Mouse (Mus musculus) T-helper 17 cell (primary cell): Measurements from ENCODE around the gene Usp39.

Source experiments
- in situ Hi-C, 2 experiments: fragments of 300-600 bp; cut with MboI, MseI; formaldehyde crosslinking; loops; 1 replicate in 1 of 2; 2 replicates in 1 of 2; pipeline ENCODE4 v1.15.1; 2025; ENCODE audit warnings: high pct_unique_total_duplicates in 2 of 2

Usp39 gene

DNA sequence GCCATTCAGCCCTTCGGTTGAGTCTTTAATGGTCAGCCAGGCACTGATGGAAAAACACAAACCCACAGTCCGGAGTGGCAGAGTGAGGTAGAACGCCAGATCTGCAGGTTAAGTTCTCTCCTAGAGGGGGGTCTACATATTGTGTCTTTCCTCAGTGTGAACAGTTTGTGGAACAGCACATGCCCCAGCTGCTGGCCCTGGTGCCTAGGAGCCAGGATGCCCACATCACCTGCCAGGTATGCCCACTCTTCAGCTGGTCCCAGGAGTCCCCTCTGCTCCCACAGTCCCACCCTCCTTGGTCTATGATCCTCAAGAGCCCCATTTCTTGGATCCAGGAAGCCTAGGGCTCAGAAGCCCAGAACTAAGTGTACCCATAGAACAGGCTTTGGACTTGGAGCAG is 32.8 kb downstream of the Usp39 start:
- in situ Hi-C loops = no loop called here

DNA sequence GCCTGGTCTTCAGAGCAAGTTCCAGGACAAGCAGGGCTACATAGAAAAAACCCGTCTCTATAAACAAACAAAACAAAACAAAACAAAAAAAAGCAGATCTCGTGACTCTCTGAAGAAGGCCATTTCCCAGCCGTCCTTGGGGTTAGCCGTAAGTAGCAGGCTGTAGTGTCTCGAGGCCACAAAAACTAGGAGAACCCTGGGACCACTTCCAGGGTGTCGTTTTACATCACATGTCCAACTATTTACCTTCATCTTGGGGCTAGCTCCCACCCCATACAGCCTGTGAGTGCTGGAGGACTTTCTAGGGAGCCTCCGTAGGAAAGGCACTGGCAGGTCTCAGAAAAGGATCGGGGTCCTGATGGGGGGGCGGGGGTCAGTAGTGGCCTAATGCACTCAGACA is 41.5 kb downstream of the Usp39 start:
- in situ Hi-C loops = loop anchor here in 1 of 2 experiments (10.0 kb wide), 1 partner anchor 1071 kb away; no protein-coding TSS in a partner anchor

DNA sequence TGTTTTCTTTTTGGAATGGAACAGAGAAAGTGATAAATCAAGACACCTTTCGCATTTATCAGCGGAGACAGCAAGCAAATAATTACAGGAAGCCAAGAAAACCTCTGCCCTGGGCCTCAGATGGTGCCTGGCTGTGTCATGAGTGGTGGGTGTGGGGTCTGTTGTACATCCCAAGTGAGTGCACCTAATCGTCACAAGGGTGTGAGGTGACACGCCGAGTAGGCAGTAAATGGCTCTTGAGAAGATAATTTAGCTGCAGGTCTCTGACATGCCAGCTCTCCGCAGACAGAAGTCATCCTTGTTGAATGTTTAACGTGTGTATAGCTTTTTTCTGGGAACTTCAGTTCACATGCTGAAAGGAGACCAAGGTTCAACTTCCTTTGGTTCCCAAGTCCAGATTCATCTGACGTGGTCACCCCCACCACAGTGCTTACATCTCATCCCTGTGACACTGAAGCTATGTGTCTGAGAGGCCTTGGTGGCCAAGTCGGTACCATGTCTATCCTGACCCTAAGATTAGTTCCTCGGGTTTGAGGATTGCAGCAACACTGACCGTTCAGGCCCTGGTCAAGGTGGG is 42.5 kb downstream of the Usp39 start:
- in situ Hi-C loops = loop anchor here in 1 of 2 experiments (10.0 kb wide), 1 partner anchor 1072 kb away; no protein-coding TSS in a partner anchor

DNA sequence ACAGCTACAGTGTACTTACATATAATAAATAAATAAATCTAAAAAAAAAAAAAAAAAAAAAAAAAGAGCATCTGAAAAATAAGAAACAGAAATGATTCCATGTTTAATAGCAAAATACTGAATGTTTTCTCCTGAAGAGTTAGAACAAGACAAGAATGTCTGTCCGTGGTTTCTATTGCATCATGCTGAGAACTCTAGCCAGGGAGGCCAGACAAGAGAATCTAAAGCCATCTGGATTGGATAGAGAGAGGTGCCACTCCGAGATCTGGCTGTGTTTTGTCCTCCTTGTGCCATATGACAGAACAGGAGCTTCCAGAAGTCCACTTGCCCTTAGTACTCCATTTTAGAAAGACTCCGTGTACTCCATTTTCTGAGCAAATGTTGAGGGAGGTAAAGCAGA is 47.2 kb downstream of the Usp39 start:
- in situ Hi-C loops = no loop called here

DNA sequence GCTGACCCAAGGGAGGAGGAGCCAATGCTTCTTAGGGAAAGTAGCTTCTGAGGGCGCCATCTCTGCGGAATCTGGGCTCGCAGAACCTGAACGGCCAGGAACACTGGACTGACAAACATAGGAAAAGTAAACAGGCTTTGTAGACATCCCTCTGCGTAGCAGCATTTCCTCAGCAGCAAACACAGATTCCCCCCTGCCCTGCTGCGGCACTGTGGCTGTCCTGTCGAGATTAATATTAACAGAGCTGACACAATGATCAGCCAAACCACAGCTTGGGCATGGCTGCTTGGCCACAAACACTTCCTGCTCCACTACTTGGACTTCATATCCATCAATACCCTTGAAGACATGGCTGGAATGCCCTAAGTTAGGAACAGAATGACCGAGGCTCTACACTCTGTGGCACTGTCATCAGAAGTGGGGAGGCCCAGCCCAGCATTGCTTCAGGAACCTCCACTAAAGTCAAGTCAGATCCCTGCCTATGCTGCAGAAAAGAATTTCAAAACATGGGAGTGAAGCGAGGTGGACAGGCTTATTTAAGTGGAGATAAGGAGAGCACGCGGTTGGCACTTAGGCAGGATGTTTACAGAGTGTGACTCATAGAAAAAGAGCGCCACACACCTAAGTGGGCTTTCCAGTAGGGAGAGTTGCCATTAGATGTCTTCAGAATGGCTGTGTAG is 51.9 kb downstream of the Usp39 start:
- in situ Hi-C loops = no loop called here

DNA sequence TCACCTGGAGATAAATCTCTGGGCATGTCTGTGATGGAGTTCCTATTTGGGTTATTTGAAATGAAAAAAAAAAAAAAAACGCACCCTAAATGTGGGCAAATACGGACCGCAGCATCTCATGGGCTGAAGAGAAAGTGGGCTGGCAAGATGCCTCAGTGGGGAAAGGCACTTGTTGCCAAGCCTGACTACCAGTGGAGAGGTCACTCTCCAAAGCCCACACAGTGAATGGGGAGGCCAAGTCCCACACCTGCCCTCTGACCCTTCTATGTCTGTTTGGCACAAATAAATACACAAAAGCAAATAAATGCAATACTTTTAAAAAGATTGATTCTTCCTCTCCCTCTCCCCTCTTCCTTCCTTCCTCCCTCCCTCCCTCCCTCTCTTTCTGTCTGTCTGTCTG is 55.5 kb downstream of the Usp39 start:
- in situ Hi-C loops = no loop called here

DNA sequence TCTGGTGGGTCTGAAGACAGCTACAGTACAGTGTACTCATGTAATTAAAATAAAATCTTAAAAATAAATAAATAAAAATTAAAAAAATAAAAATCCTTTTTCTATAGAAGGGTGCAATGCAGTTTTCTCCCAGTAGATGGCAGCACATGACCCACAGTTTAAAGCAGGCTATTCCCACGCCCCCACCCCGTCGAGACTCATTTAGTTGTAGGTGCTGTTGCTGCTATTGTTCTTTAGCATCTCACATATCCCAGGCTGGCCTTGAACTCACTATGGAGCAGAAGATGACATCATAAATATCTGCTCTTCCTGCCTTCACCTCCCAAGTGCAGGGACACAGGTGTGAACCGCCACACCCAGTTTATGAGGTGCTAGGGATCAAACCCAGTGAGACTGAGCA is 61.1 kb downstream of the Usp39 start:
- in situ Hi-C loops = no loop called here

DNA sequence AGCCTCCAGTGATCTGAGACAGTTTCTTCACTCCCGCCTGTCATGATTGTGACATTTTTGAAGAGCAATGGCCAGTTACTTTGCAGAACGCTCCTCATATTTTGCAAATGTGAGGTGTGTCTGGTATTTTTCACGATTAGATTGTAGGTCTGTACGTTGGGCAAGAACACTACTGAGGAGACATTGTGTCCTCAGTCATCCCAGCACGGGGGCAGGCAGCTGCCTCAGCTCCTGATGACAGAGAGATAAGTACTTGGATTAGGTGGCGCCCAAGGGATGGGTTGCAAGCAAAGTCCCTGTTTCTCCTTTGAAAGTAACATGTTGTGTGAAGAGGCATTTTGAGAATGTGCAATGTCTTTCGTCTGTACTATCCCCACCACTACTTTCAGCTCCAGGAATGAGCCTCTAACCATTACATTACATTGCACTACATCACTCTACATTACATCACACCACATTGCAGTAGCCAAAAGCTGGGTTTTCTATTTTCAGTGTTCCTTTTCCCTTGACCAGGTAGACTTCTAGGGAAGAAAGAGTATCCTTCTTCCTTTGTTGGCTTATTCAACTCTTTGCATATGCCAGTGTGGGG is 64.5 kb downstream of the Usp39 start:
- in situ Hi-C loops = no loop called here

DNA sequence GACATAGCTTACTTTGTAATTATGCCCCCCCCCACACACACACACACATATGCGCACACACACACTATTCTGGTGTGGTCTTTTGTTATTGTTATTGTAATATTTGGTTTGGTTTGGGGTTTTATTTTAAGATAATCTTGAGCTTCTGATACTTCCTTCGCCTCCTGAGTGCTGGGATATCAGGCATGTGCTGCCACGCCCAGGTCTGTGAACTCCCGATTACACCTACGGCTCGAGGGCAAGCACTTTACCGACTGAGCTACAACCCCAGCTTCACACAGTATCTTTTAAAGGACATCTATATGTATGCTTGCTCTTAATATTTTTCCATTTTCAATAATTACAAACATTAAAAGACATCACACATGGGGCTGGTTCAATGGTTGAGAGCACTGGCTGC is 65.5 kb downstream of the Usp39 start:
- in situ Hi-C loops = no loop called here

DNA sequence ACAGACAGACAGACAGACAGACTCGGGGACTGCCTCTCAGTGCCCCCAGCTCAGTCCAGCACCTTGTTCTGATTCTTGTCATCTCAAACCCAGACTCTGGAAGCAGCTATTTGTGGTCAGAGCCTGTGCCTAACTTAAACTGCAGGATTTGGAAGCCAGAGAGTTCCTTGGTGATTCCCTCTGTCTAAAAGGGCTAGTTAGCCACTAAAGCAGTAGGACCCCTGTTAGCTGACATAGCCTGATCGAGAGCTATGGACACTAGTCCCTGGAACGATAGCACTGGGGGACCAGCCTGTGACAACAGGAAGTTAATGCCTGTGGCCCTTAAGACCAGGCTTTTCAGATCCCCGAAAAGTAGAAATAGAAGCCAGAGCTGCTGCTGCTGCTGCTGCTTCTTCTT is 66.1 kb downstream of the Usp39 start:
- in situ Hi-C loops = no loop called here

DNA sequence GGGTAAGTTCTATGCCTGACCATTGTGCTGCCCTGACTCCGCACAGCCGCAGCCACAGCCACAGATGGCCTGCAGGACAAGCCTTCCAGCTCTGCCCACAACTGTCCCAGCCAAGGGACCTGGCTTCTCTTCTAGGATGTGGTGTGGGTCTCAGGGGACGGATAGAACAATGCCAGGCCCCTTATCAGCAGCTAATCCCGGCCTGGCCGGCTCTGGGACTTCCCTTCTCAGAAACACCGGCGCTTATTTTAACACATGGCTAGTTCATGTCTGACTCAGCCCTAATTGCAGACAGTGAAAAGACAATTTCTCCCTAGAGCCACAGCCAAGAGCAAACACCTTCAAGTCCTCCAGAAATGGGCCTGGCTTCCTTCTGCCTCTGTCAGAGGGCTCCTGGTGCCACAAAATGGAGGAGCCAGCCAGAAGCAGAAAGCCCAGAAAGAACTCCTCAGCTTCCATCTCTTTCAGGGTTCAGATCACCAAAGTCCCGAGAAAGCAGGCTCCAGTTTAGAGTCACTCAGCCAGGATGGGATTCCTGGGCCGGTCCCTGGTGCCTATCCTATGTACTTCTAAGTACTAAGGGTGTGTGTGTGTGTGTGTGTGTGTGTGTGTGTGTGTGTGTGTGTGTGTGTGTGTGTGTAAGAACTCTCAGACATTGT is 67.3 kb downstream of the Usp39 start:
- in situ Hi-C loops = no loop called here

DNA sequence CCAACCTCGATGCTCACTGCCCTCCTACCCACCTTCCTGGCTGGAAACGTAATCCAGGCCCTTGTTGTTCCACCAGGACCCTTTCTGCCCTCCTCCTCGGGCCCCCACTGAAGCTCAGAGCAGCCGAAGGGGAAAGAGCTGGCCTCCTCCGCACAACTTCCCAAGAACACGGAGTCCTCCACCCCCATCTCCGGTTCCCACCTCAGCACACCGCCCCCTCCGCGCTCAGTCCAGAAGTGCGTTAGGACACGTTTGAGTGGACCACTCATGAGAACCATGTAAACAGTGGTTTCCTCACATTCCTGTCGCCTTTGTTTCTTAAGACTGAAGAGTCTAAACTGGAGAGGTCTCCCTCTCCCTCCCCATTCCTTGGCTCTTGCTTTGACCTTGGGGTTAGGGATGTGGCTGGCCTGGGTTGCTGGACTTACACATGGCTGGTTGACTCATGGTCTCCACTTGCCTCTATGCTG is 68.0 kb downstream of the Usp39 start:
- in situ Hi-C loops = no loop called here

DNA sequence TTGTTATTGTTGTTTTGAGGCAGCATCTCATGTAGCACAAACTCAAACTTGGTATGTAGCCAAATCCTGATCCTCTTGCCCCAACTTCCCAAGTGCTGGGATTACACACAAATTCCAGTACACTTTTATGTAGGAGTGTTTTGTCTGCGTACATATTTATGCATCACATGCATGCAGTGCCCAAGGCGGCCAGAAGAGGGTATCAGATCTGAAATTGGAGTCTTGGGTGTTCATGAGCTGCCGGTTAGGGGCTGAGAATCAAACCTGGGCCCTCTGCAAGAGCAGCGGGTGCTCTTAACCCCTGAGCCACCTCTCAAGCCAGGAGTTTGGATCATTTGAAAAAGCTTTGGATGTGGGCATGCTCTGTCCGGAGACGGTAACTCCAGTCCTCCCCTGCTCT is 68.8 kb downstream of the Usp39 start:
- in situ Hi-C loops = no loop called here

DNA sequence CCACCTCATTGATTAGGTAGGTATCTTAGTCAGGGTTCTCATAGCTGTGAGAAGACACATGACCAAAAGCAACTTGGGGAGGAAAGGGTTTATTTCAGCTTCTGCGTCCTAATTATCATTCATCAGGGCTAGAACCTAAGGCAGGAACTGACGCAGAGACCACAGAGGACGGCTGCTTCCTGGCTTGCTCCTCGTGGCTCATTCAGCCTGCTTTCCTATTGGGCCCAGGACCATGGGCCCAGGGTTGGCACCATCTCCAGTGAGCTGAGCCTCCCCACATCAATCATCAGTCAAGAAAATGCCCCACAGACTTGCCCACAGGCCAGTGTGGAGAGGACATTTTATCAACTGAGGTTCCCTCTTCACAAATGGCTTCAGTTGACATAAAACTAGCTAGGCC is 69.5 kb downstream of the Usp39 start:
- in situ Hi-C loops = no loop called here

DNA sequence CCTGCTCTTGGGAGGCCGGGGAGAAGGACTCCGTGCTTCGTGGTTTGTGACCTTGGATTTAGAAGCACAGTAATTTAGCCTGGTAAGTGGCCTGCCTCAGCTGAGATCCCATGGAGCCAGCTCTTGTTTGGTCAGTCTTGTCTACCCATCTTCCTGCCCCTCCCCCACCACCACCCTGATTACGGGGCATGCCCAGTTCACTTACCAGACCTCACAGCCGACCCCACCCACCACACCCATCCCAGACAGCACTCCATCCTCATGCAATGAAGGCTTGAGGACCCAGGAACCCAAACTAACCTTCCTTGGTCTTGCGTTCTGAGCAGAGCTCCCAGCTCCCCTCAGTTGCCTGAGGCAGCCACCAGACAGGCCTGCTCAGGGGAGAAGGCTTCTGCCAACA is 71.8 kb downstream of the Usp39 start:
- in situ Hi-C loops = no loop called here

DNA sequence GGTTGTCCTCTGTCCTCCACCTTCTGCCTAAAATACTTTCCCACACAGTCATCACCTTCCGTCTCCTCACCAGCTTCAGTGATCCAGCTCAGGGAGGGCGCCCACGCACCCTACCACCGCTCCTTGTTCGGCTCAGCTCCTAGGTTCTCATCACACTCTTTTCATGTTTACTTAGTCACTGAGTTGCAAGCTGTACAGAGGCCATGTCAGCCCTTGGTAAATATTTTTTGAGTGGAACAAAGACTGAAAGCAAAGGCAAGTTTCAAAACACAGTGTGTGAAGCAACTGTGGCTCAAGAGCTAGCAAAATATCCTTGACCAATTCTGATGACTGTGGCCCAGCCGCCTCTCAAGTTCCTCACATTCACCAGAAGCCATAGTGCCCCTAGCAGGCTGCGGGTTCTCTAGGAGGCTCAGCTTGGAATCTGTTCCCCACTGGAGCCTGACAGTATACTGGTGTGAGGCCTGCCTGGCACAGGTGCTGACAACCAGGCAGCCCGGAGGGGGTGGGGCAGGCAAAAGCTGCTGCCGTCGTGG is 72.8 kb downstream of the Usp39 start:
- in situ Hi-C loops = no loop called here

DNA sequence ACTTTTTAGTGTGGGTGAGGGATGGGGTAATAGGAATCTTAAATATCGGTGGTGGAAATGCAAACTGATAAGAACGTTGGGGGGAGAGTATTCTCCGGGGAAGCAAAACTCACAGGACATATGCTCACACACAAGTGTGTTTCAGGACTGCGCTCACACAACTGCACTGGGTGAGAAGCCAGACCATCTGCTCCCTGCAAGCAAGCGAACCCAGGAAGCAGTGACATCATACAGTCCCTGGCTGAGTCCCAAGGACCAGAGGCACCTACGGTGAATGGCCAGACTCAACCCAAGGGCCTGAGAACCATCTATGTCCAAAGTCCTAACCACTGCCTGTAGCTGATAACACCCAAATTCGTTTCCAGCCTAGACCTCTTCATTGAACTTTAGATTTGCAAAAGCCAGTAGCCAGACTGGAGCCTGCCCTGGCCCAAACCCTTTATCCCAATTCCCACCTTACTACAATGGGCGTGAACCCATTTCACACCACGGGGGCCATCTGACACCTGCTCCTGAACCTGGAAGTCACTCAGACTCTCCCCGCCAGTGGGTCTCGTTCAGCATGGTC is 73.9 kb downstream of the Usp39 start:
- in situ Hi-C loops = no loop called here

DNA sequence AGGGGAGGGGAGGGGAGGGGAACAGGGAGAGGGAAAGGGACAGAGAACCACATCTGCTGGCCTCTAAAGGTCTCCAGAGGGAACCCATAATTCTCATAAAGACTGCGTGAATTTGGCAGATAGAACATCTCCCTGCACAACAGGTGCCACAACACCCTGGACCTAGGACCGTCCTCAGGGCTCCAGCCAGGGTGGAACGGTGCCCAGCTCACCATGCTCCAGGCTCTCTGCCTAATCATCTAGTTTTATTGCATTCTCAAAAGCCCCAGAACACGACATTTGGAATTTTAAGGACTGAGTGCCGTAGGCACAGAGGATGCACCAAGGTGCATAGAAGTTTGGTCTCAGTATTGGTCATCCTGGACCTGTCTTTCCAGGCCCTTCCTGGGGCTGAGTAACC is 74.7 kb downstream of the Usp39 start:
- in situ Hi-C loops = no loop called here
